Mouse (Mus musculus) gastrocnemius, adult 2 months (tissue): ENCODE measurements around the gene Oasl1. TPM values are rescaled to one million over a fixed set of nuclear protein-coding genes. Genes with fewer than 3 reads are reported as not detected.
"Not testable (repeated sequence)": the region's sequence is repeated elsewhere in the genome, so short reads cannot be mapped to it uniquely, and the experiment has no call there.

Source experiments
- DNase-seq: peaks from one replicate; pipeline ENCODE4 v3.0.0; 2022
- H3K27ac ChIP-seq: fragments of 200-600 bp; 2 replicates; pipeline ENCODE4 v1.8.1; 2022; ENCODE audit warnings: mild to moderate bottlenecking
- H3K4me3 ChIP-seq: fragments of 200-600 bp; 2 replicates; pipeline ENCODE4 v1.8.1; 2022; ENCODE audit warnings: mild to moderate bottlenecking, moderate library complexity
- CTCF ChIP-seq: fragments of 200-600 bp; IDR thresholded peaks from 2 replicates; pipeline ENCODE4 v1.8.1; 2022; ENCODE audit warnings: antibody characterized with exemption, mild to moderate bottlenecking, moderate library complexity
- intact Hi-C: fragments of 180-260 bp; cut with DNase I; formaldehyde crosslinking; loops from one replicate; pipeline ENCODE4 v1.15.1; 2025
- long read RNA-seq, 2 experiments: library from polyadenylated mRNA; stranded (forward); transcript quantifications; one replicate each; pipeline ENCODE4 v2.0.0; 2021
- total RNA-seq, 2 experiments: library from RNA; stranded (reverse); gene quantifications; 2 replicates each; pipeline ENCODE4 v1.2.3; 2021

Gene Oasl1
- under 1 TPM in 1 of 2 experiments, not detected in 1; 0.64 TPM for total RNA-seq
- long read RNA-seq, experiment 1, partial matches to known transcripts: 0 of 1 reads
- long read RNA-seq, experiment 1, other reads (novel, unspliced or antisense): 0 of 1 reads
- long read RNA-seq, experiment 2: 0 reads

DNA sequence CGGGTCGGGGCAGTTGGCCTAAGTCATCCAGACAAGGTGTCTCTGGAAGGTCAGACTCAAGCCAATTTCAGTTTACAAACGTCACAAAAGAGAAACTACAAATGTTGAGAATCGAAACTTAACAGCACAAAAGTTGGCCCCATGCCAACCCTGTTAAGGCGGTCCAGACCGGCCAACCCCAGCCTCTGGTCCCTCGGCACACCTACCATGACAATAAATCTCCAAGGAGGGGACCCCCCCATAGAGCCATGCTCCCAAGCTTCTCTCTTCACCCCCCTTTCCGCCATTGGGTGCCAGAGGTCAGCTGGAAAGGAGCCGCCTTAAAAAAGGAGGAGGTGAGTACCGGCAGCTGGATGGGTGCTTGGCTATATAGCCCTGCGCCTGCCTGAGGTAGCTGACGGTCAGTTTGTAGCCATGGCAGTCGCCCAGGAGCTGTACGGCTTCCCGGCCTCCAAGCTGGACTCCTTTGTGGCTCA is at the start of gene Oasl1:
Gene Oasl1 (plus strand): TSS at position 243 of the 476 bp plus-strand sequence.
- intact Hi-C loops: no loop called here
- no peak for TF ChIP-seq CTCF
- peak within 1 kb of the TSS; percentile 65 for H3K27ac ChIP-seq
- peak within 1 kb of the TSS; percentile 76 for H3K4me3 ChIP-seq
- DNase-seq: peak; percentile 81

DNA sequence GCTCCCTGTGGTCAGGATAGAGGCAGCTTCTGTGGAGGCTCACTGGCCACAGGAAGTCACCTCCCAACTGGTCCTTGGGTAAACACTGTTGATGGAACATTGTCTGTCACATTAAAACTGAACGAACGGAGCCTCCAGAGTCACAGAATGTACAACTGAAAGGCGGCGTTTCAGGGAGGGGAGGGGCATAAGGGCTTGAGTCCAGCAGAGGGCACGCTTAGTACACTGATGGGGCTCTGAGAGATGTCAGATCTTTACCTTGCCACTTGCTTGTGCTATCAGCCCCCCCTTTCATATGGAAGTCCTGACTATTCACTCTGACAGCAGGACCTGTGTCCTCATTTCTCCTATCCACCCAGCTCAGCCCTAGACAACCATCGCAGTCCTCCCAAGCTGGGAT is 47.2 kb upstream of the Oasl1 start:
- Histone ChIP-seq H3K27ac (no peak overlapping the region), H3K4me3 (no peak overlapping the region)
- TF ChIP-seq CTCF: peak; percentile 30; the same call in 1 of the 2 replicates
- intact Hi-C loops: no loop called here
- no peak for DNase-seq

DNA sequence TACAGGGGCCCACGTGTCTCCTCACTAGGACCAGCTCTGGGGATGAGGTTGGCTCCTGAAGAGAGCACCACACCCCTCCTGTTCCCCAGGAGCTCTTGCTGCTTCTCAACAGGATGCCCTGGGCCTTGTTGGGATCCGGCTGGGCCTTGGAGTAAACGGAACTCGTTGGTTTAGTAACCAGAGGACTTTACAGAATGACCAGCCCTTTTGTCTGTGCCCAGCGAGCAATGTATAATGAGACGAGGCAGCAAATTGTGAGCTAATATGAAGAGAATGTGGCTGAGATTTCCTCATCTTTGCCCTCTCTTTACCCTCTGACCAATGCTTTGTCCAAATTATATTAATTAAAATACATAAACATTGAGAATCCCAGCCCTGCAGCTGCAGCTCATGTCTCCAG is 46.7 kb upstream of the Oasl1 start:
- no peak for DNase-seq
- Histone ChIP-seq H3K4me3 (no peak overlapping the region), H3K27ac (no peak overlapping the region)
- intact Hi-C loops: no loop called here
- TF ChIP-seq CTCF: no peak

DNA sequence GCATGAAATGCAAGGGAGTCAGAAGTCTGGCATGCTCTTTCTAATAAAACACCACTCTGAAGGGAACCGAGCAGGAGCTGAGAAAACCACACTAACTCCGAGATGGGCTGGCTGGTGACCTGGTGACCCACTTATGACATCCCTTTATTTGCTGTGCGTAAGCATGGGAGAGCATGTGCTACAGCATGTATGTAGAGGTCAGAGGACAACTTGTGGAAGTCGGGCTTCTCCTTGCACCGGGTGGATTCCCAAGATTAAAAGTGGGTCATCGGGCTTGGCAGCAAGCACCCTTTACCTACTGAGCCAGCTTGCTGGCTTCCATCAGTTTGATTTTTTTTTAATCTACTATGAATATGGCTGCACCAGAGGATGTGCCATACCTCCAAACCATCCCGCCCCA is 45.6 kb upstream of the Oasl1 start:
- no peak for DNase-seq
- TF ChIP-seq CTCF: no peak
- intact Hi-C loops: no loop called here
- no peak overlapping the region for H3K4me3 ChIP-seq
- no peak overlapping the region for H3K27ac ChIP-seq

DNA sequence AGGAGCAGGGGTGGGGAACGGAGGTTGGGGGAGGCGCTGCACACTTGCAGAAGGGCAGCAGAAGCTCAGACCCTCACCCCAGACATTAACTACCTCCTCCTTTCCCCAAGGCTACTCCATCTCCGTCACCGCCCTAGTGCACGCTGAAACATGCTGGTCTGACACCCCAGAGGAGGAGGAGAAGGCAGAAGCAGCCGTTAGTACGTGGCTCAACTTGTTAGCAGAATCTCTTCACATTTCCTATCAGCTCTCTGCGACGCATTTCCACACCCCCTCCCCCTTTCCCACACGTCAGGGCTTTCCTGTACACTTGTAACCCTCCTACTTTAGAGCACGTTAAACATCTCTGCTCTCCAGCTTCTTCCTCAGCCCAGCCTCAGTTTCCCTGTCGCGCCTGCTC is 43.6 kb upstream of the Oasl1 start:
- intact Hi-C loops: no loop called here
- TF ChIP-seq CTCF: no peak
- H3K27ac ChIP-seq: no peak overlapping the region
- no peak for DNase-seq
- H3K4me3 ChIP-seq: no peak overlapping the region

DNA sequence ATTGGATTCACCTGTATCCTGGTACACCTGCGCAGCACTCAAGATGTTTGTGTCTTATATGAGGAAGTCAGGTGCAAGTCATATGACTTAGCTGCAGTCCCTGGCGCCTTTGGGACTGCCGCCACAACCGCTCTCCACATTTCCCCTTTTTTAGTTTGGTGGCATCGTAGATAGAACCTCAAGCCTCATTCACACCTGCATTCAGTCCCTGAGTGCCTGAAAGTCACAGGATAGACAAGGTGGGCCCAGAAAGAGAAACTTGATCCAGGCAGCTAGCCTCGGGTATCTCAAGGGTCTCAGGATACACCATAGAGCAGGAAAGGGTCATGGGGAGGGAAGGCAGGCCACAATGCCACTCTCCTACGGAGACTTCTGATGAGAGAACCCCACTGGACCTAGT is 40.7 kb upstream of the Oasl1 start:
- H3K27ac ChIP-seq, intact Hi-C loops, H3K4me3 ChIP-seq, DNase-seq: not testable (repeated sequence)

DNA sequence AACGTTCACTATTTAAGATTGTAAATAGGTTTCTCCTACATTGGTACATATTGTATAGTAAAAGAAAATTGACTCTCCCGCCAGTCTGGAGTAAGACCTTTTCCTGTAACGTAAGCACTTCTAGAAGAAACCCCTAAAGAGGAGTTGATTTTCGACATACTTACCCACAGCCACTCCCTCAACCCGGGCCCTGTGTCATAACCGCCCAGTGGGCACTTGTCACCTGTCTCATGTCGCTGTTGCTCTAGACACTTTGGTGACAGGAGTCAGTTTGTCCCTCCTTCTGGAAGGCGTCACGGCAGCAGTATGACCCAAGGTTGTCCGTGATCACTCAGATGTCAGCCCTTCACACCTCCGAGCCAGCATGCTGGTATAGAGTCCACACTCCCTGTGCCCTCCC is 40.0 kb upstream of the Oasl1 start:
- no peak for DNase-seq
- H3K27ac ChIP-seq: no peak overlapping the region
- TF ChIP-seq CTCF: no peak
- intact Hi-C loops: no loop called here
- no peak overlapping the region for H3K4me3 ChIP-seq

DNA sequence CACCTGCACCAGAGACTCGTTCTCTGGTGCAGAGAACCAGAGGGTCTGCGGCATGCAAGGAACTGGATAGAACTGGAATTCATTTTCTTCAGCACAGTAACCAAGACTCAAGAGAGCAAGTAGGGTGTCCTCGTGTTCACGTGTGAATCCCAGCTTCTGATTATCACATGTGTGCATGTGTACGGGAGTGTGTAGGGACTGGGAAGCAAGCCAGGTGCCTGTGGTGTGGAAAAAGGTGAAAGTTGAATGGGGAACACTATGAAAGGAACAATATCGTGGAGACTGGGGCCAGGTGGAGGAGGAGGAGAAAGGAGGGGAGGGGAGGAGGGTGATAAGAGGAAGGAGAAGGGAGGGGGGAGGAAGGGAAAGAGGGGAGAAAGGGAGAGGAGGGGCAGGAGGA is 36.2 kb upstream of the Oasl1 start:
- no peak overlapping the region for H3K4me3 ChIP-seq
- intact Hi-C loops: no loop called here
- no peak for TF ChIP-seq CTCF
- no peak overlapping the region for H3K27ac ChIP-seq
- DNase-seq: no peak

DNA sequence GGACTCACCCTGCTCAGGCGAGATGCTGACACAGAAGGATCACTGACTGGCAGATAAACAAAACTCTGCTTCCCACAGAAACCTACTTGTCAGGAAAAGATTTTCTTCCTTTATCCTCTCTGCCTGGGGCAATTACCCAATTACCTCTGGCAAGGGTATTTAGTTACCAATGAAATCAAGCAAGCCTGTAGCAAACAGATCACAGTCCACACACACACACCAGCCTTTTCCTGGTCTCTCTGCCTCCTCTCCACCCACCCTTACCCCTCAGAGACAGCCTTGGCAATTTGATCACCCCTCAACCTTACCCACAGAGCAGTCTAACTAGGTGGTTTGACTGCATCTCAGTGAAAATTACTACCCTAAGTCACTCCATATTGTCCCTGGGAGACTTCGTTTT is 34.0 kb upstream of the Oasl1 start:
- TF ChIP-seq CTCF: no peak
- Histone ChIP-seq H3K4me3 (no peak overlapping the region), H3K27ac (no peak overlapping the region)
- no peak for DNase-seq
- intact Hi-C loops: no loop called here

DNA sequence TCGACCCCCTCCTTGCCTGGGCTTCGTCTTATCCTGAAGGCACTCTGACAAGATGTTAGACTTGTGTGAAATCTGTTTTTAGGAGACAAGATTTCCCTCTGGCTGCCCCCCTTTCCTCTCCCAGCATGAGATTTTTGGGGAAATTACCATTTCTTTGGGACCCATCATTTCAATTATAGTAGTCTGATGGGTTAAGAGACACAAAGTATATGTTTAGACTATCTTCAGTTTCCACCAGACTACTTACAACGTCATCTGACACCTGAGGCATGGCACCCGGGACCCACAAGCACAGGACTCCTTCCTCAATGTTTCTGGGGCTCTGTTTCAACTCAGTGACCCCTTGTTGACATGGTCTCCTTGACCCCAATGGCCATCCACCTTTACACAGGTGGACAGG is 27.5 kb upstream of the Oasl1 start:
- Histone ChIP-seq H3K27ac (no peak overlapping the region), H3K4me3 (no peak overlapping the region)
- DNase-seq: no peak
- intact Hi-C loops: no loop called here
- TF ChIP-seq CTCF: no peak

DNA sequence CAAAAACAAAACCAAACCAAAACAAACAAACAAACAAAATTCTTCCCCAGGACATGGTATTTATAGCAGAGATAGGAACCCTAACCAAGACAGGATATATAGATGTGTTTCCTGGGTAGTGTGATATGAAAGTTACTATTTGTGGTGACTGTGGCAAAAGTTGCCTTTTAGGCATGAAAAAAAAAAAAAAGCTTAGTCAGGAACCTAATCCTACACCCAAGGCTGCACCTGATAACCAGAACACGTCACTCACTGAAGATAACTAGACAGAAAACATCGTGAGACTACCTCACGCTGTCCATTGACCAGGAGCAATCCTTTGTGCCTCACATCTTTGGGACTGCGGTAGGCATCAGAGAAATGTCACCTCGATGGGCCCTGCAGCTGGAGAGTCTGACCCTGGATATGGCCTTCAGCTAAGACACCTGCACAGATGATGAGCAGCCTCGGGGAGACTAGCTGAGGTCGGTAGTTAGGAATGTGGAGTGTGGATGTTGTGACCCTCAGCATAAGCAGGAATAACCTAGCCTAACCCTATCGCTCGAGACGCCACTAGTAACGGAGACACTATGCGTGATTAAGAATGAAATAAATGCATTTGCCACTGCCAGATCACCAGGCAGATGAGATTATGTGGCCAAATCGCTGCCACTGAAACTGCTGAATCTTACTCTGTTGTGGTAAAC is 26.2 kb upstream of the Oasl1 start, which contains the start of gene Oasl2:
Gene Oasl2 (plus strand): TSS at position 249 of the 686 bp plus-strand sequence.
- no peak for TF ChIP-seq CTCF
- no peak for DNase-seq
- H3K27ac ChIP-seq: peak within 1 kb of the TSS; percentile 77
- peak within 1 kb of the TSS; percentile 75 for H3K4me3 ChIP-seq
- intact Hi-C loops: no loop called here

DNA sequence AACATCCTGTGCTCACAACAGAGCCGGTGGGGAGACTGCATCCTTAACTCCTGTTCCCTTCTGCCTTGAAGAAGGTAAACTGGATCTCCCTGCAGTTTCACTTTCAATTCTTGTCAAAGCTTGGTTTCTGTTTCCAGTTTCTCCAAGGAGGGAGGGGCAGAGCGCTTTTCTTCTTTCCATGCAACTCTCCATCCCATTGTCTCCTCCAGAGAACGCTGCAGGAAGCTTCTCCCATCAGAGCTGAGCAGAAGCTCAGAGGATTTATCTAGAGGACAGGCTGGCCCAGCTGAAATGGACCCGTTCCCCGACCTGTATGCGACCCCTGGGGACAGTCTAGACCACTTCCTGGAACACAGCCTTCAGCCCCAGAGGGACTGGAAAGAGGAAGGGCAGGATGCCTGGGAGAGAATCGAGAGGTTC is 25.7 kb upstream of the Oasl1 start:
- peak; percentile 24 for DNase-seq
- peak overlapping the region; percentile 77 for H3K27ac ChIP-seq
- TF ChIP-seq CTCF: no peak
- intact Hi-C loops: no loop called here
- H3K4me3 ChIP-seq: peak overlapping the region; percentile 75

DNA sequence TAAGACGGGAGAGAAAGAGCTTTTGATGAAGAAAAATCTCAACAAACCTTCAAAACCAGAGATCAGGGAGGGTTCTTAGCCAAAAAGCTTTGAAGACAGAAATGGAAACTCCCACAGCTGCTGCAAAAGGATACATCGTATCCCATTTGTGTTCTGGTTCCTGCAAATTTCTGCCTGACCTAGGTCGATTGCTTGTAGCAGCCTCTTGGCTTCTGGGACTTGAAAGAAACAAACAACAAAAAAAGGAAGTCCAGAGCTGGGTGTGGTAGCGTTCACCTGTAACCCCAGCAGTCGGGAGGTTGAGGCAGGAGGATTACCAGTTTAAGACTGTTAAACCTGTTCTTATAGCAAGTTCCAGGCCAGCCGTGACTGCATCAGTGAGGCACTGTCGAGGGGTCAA is 24.2 kb upstream of the Oasl1 start:
- peak overlapping the region; percentile 13; the same call in 1 of the 2 replicates for H3K4me3 ChIP-seq
- no peak for TF ChIP-seq CTCF
- no peak for DNase-seq
- no peak overlapping the region for H3K27ac ChIP-seq
- intact Hi-C loops: no loop called here

DNA sequence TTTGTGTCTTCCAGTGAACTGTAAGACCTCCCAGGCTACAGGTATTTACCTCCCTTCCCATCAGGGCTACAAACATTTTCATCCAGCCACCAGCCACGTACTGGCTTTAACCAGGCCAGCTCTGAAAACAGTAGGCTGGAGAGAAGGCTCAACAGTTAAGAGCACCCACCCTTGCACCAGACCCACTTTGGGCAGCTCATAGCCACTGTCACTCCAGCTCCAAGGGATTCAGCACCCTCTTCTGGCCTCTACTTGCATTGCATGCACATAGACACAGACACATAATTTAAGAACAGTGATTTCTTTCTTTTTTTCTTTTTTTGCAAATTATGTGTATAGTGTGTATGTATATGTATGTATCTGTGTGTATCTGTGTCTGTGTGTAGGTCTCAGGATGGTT is 20.6 kb upstream of the Oasl1 start:
- no peak for DNase-seq
- intact Hi-C loops: no loop called here

More for the DNA sequence above, 20.6 kb upstream of the Oasl1 start:
- no peak overlapping the region for H3K4me3 ChIP-seq
- TF ChIP-seq CTCF: peak; percentile 66
- H3K27ac ChIP-seq: no peak overlapping the region
